Mouse (Mus musculus): ENCODE measurements around the gene Mrpl33. TPM values are rescaled to one million over a fixed set of nuclear protein-coding genes. Genes with fewer than 3 reads are reported as not detected.

The Mrpl33 gene
- polyA plus RNA-seq (2015; fragmentation: Nextera tagmentation; extraction: Ambion mirVana): 204 and 220 TPM in 2 replicates

DNA sequence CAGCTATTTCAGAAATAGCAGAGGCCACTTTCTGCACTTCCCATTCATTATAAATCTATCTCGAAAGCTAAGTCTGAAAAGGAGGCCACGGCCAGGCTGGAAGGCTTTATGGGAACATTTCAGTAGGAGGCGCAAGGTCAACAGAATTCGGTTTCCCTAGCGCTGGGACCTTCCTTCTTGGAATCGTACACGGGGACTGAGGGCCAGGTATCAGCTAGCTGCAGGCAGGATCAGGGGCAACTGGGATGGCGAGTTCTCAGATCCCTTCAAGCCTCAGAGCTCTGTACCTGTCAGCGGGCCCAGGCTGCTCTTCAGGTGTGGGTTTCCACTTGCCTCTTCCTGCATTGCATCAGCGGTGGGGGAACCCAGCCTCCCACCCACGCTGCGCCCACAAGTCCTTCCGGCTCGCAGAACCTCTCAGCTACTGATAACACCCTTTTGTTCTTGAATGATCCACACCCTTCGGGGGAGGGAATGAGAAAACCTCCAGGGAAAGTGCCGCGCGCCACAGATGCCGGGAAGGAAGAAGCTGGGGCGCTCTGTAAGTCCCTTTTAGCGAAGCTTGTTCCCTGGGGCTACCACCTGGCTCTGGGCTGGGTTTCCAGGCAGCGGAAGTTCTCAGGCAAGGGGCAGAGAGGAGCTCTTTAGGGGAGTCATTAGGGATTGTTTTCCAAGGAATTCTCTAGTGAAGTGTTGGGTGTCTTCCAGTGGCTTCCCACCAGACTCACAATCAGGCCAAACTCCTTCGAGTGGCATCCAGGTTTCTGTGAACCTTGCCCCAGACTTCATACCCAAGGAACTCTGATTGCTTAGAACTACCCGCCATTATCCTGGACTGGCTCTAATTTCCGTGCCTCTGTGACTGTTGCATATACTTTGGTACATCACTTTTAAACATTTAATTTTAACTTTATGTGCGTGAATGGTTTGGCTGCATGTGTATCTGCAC is at the start of gene Mrpl33:
Gene Mrpl33 (plus strand): TSS at position 455 of the 949 bp plus-strand sequence.
- Histone ChIP-seq H3K4me3 (peak within 1 kb of the TSS; percentile 34), H3K4me2 (replicated peaks) (peak within 1 kb of the TSS; percentile 53), H3K27ac (replicated peaks) (no peak within 1 kb of the TSS), H3K27me3 (no peaks in the 10 kb centered on the region), H3K9ac (replicated peaks) (peak within 1 kb of the TSS; percentile 20), H3K4me1 (peaks cover 12% of the 10 kb centered on the region), H3K36me3 (no peaks in the 10 kb centered on the region), H3K9me3 (no peaks in the 10 kb centered on the region)
- no peak for ATAC-seq (replicated peaks)
- 8% methylated on average over 26 of the region's 26 CpGs for WGBS

DNA sequence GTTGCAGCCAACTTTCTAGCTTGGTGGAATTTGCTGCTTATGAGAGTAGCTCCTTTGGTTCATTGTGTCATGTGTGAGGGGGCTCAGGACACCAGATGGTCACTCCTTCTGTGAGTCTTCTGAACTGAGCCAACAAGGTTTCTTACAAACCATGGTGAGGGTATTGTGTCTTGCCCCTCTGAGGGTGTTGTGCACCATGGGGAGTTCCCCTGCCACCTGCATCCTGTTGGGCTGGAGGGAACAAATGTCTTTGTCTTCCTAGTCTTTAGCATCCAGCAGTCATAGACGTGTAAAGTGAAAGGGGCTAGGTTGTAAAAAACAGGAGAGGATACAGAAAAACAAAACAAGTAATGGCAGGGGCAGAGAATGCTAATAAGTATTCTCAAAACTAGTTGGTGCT is 37.3 kb upstream of the Mrpl33 start:
- Histone ChIP-seq H3K4me3 (no peak overlapping the region), H3K9ac (replicated peaks) (no peak overlapping the region), H3K4me1 (no peaks in the 10 kb centered on the region), H3K27me3 (no peaks in the 10 kb centered on the region), H3K9me3 (no peaks in the 10 kb centered on the region), H3K4me2 (replicated peaks) (no peak overlapping the region), H3K27ac (replicated peaks) (no peak overlapping the region), H3K36me3 (peaks cover 44% of the 10 kb centered on the region)
- ATAC-seq (replicated peaks): no peak
- 50% methylated on average over 1 of the region's 1 CpGs for WGBS

GRCm38 (mm10) chr5:31560352-31560751 is 36.4 kb upstream of the Mrpl33 start:
- Histone ChIP-seq H3K4me3 (no peak overlapping the region), H3K27ac (replicated peaks) (no peak overlapping the region), H3K4me1 (no peaks in the 10 kb centered on the region), H3K4me2 (replicated peaks) (no peak overlapping the region), H3K27me3 (no peaks in the 10 kb centered on the region), H3K36me3 (peaks cover 35% of the 10 kb centered on the region), H3K9ac (replicated peaks) (no peak overlapping the region), H3K9me3 (no peaks in the 10 kb centered on the region)
- WGBS: 95% methylated on average over 2 of the region's 2 CpGs
- no peak for ATAC-seq (replicated peaks)

DNA sequence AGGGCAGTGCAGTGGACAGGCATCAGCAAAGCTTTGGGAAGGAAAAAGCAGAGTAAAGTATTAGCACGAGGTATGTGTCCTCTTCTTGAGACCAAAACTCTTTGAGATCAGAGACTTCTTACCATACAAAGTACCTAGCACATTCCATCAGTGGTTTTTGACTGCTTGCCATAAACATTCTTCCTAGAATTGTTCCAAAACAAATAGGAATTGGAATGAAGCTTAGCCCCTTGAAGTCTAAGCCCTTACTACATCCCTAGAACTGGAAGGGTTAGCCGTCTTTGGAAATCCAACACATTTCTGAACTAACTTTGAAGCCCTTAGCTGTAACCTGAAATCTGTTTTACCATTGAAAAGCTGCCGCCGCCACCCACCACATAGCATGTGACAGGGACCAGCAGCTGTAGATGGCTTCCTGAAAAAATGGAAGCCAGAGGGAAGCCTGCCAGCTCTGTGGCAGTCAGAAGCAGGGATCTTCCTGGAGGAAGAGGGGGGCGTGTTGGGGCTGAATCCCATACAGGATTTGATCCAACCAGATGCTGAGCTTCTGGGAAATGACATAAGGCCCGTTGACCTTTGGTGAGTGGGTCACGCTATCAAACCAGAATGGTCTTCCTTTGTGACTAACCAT is 34.6 kb upstream of the Mrpl33 start:
- Histone ChIP-seq H3K4me3 (no peak overlapping the region), H3K9me3 (no peaks in the 10 kb centered on the region), H3K4me2 (replicated peaks) (no peak overlapping the region), H3K9ac (replicated peaks) (no peak overlapping the region), H3K4me1 (no peaks in the 10 kb centered on the region), H3K27me3 (no peaks in the 10 kb centered on the region), H3K27ac (replicated peaks) (no peak overlapping the region), H3K36me3 (peaks cover 27% of the 10 kb centered on the region; the same call in 1 of the 2 replicates)
- ATAC-seq (replicated peaks): no peak
- WGBS: 78% methylated on average over 7 of the region's 7 CpGs

- no peak overlapping the region for H3K4me2 ChIP-seq (replicated peaks)
- no peaks in the 10 kb centered on the region for H3K9me3 ChIP-seq
- no peak overlapping the region for H3K4me3 ChIP-seq
- H3K27me3 ChIP-seq: no peaks in the 10 kb centered on the region
- no peaks in the 10 kb centered on the region for H3K4me1 ChIP-seq
- H3K36me3 ChIP-seq: peaks cover 19% of the 10 kb centered on the region; the same call in 1 of the 2 replicates
- H3K9ac ChIP-seq (replicated peaks): no peak overlapping the region
- no peak overlapping the region for H3K27ac ChIP-seq (replicated peaks)
- peak; percentile 48; the same call in 1 of the 2 replicates for ATAC-seq (replicated peaks)
- 7% methylated on average over 6 of the region's 6 CpGs for WGBS
These were observed 33.2 kb upstream of the Mrpl33 start for GRCm38 (mm10) chr5:31563496-31563895.

DNA sequence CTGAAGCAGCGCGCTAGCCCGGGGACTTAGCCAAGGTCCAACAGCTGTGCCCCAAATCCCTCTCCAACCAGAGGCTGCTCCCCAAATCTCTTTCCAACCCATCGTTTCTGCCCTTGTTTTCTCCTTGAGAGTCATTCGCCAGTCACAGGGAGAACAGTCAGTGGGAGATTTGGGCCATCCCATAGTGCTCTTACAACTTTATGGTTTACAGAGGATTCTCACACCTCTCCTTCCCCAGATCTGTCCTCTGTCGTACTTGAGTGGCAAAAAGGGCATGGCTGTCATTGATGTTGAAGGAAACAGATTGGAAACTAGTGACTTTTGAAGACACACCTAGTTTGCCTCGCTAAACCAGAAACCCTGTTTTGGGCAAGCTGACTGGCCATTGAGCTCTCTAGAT is 32.8 kb upstream of the Mrpl33 start:
- H3K27me3 ChIP-seq: no peaks in the 10 kb centered on the region
- H3K36me3 ChIP-seq: peaks cover 16% of the 10 kb centered on the region; the same call in 1 of the 2 replicates
- no peak for ATAC-seq (replicated peaks)
- H3K9ac ChIP-seq (replicated peaks): no peak overlapping the region
- H3K4me2 ChIP-seq (replicated peaks): no peak overlapping the region
- WGBS: 51% methylated on average over 7 of the region's 7 CpGs
- H3K9me3 ChIP-seq: no peaks in the 10 kb centered on the region
- no peaks in the 10 kb centered on the region for H3K4me1 ChIP-seq
- H3K4me3 ChIP-seq: no peak overlapping the region
- no peak overlapping the region for H3K27ac ChIP-seq (replicated peaks)

- no peak for ATAC-seq (replicated peaks)
- H3K4me1 ChIP-seq: no peaks in the 10 kb centered on the region
- no peak overlapping the region for H3K4me2 ChIP-seq (replicated peaks)
- H3K4me3 ChIP-seq: no peak overlapping the region
- H3K36me3 ChIP-seq: peaks cover 11% of the 10 kb centered on the region; the same call in 1 of the 2 replicates
- 91% methylated on average over 4 of the region's 4 CpGs for WGBS
- no peak overlapping the region for H3K27ac ChIP-seq (replicated peaks)
- no peak overlapping the region for H3K9ac ChIP-seq (replicated peaks)
- H3K27me3 ChIP-seq: no peaks in the 10 kb centered on the region
- no peaks in the 10 kb centered on the region for H3K9me3 ChIP-seq
These were observed 31.8 kb upstream of the Mrpl33 start for GRCm38 (mm10) chr5:31564976-31565375.

DNA sequence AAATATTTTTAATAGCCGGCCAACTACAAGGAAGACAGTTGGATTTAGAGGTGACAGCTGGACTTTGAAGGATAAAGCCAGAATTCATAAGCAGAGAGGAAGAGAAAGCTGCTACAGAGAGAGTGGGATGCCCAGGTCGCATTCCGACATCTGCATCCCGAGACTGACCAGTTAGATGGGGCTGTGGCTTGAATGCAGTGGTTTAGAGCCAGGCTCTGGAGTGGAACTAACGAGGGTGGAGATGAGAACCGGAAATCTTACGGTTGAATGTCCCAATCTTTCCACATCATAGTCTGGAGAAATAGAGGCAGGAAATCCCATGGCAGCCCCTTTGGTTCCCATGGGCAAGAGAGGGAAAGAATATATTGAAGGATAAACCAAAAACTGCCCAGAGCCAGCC is 30.7 kb upstream of the Mrpl33 start:
- 64% methylated on average over 7 of the region's 7 CpGs for WGBS
- Histone ChIP-seq H3K27ac (replicated peaks) (no peak overlapping the region), H3K9me3 (no peaks in the 10 kb centered on the region), H3K9ac (replicated peaks) (no peak overlapping the region), H3K27me3 (no peaks in the 10 kb centered on the region), H3K36me3 (peaks cover 6% of the 10 kb centered on the region; the same call in 1 of the 2 replicates), H3K4me1 (peaks cover 5% of the 10 kb centered on the region), H3K4me2 (replicated peaks) (no peak overlapping the region), H3K4me3 (no peak overlapping the region)
- no peak for ATAC-seq (replicated peaks)

GRCm38 (mm10) chr5:31566457-31566856 is 30.3 kb upstream of the Mrpl33 start:
- Histone ChIP-seq H3K4me1 (peaks cover 8% of the 10 kb centered on the region), H3K27ac (replicated peaks) (no peak overlapping the region), H3K4me3 (no peak overlapping the region), H3K36me3 (peaks cover 6% of the 10 kb centered on the region; the same call in 1 of the 2 replicates), H3K4me2 (replicated peaks) (no peak overlapping the region), H3K9me3 (no peaks in the 10 kb centered on the region), H3K9ac (replicated peaks) (no peak overlapping the region), H3K27me3 (no peaks in the 10 kb centered on the region)
- no peak for ATAC-seq (replicated peaks)
- WGBS: 63% methylated on average over 3 of the region's 3 CpGs

DNA sequence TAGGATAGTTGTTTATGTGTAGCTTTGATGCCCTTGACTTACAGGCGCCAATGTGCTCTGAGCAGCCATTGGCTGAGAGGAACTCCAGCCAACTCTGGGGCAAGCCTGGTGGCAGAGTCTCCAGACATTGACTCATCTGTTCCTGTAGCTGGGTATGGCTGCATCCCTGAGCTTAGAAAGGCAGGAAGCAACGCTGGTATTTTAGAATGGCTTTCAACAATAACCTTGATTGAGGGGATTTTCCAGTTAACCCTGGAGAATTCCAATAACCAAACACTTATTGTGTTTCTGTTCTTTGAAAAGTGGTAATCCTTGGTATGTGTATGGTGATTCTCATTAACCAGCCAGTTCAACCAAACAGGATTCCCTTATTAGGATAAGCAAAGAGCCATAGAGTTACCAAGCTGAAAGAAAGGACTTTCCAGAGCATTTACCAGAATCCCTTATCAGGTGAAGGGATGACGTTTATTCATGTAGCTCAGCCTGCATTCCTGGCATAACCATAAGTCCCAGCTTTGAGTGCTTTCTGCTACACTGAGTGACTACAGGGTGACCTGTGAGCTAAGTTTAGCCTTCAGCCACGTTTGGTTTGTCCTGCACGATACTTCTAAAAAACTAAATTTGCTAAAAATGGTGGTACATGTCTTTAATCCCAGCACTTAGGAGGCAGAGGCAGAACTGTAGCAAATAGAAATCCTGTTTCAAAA is 28.6 kb upstream of the Mrpl33 start:
- Histone ChIP-seq H3K27ac (replicated peaks) (no peak overlapping the region), H3K4me3 (no peak overlapping the region), H3K9ac (replicated peaks) (no peak overlapping the region), H3K4me2 (replicated peaks) (no peak overlapping the region), H3K27me3 (no peaks in the 10 kb centered on the region), H3K9me3 (no peaks in the 10 kb centered on the region), H3K36me3 (no peaks in the 10 kb centered on the region), H3K4me1 (peaks cover 8% of the 10 kb centered on the region)
- no peak for ATAC-seq (replicated peaks)
- WGBS: 66% methylated on average over 5 of the region's 5 CpGs

GRCm38 (mm10) chr5:31571023-31571608 is 25.6 kb upstream of the Mrpl33 start:
- ATAC-seq (replicated peaks): 0 out of 2 replicates have a peak, but pooled peaks have one; percentile 23

More at GRCm38 (mm10) chr5:31571023-31571608, 25.6 kb upstream of the Mrpl33 start:
- 23% methylated on average over 20 of the region's 20 CpGs for WGBS
- H3K36me3 ChIP-seq: no peaks in the 10 kb centered on the region
- H3K27me3 ChIP-seq: no peaks in the 10 kb centered on the region
- peak overlapping the region; percentile 26; the same call in 1 of the 2 replicates for H3K9ac ChIP-seq (replicated peaks)
- H3K9me3 ChIP-seq: no peaks in the 10 kb centered on the region
- H3K4me1 ChIP-seq: peaks cover 8% of the 10 kb centered on the region
- peak overlapping the region; percentile 19; the same call in 1 of the 2 replicates for H3K4me2 ChIP-seq (replicated peaks)
- no peak overlapping the region for H3K27ac ChIP-seq (replicated peaks)
- no peak overlapping the region for H3K4me3 ChIP-seq
